Mouse (Mus musculus): ENCODE results near the gene Tmem216. TPM values are rescaled to one million over a fixed set of nuclear protein-coding genes. Genes with fewer than 3 reads are reported as not detected.

The Tmem216 gene
- 3.2 and 3.7 TPM in 2 replicates for polyA plus RNA-seq (2012; rRNA removed)

DNA sequence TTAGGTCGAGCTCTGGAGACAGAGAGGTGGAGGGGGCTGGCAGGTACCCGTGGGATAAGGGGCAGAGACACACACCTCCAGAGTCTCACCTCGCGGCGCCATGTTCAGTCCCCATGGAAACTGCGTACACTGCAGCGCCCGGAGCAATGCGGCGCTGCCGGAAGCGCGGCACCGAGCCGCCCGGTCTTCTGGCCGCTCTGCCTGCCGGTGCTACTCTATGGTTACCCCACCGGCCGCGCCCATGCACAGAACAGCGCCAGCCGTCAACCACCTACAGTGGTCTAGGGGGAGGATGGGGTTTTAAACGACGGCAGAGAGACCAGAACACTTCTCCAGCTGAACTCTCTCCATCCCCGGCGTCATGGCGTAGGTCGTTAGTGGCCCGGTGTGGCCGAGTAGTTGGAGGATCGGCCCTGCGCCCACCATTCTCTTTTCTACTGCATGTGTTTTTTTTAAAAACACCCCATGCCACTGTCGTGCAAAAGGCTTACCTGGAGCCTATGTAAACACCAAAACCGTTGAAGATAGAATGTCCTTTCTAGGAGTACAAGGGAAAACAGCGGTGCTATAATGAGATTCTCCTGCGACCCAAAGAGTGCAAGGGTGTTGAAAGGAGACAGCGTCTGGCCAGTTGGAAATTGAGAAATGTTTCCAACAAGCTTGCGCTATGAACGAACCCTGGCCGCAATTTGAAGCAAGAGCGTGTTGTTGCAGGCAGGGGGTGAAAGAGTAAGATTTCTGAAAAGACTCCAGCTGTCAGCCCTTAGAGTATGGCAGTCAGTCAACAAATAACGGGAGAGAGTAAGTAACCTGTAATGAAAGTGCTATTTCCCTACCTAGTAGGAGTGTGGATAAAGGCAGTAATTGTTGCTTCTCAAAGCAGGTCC lies at the start of gene Tmem216:
Gene Tmem216 (minus strand): TSS at position 615 of the 887 bp plus-strand sequence.
- under 1% methylated on average over 43 of the region's 43 CpGs for WGBS
- peaks cover 6% of the 10 kb centered on the region; the same call in 1 of the 2 replicates for H3K4me1 ChIP-seq (ENCODE audit: control insufficient read depth, insufficient read depth, insufficient read length, low read length)
- peak within 1 kb of the TSS; percentile 79 for H3K4me3 ChIP-seq (ENCODE audit: low read depth, low read length)
- TF ChIP-seq POLR2A (IDR thresholded peaks at IDR 0.05; ENCODE audit: low read depth, low read length), result no peak
- TF ChIP-seq CTCF (IDR thresholded peaks at IDR 0.05; ENCODE audit: extremely low read depth, insufficient read length, insufficient replicate concordance, low read depth, low read length), result no peak
- peaks cover 6% of the 10 kb centered on the region for H3K36me3 ChIP-seq (ENCODE audit: control insufficient read depth, insufficient read depth, low read length)
- no peak within 1 kb of the TSS for H3K27ac ChIP-seq (ENCODE audit: insufficient read depth, low read depth, low read length)
- no peaks in the 10 kb centered on the region for H3K27me3 ChIP-seq (ENCODE audit: control insufficient read depth, insufficient read depth, low read length)

DNA sequence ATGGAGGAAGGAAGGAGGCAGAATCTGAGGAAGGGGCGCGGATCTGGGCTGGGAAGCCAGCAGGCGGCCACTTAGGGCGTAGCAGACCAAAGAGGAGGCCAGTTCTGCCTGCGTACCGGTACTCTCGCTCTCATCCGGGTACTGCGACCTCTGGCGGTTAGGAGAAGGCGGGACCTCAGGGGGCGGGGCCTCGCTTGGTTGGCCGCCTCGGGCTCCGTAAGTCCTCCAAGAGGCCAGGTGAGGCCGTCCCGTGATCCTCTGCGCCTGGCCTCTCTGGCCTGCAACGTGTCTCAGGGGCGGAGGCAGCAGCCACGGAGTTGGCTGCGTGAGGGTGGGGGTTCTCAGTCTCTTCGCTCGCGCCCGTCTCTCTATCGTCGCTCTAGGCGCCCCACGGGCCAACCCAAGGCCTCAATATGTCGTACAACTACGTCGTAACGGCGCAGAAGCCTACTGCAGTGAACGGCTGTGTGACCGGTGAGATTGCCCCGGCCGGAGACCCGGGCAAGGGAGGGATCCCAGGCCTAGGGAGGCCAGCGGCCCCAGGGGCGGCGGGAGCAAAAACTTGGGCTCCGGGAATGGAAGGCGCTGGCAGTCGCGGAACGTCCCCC lies 49.4 kb upstream of the Tmem216 start, which contains the start of the genes Ddb1 and Tkfc:
Gene Ddb1 (plus strand): TSS at position 35 of the 608 bp plus-strand sequence.
Gene Tkfc (minus strand): TSS at position 362 of the 608 bp plus-strand sequence.
- under 1% methylated on average over 49 of the region's 49 CpGs for WGBS
- Histone ChIP-seq H3K27me3 (ENCODE audit: control insufficient read depth, insufficient read depth, low read length) (no peaks in the 10 kb centered on the region), H3K27ac (ENCODE audit: insufficient read depth, low read depth, low read length) (peak within 1 kb of the TSS; percentile 98), H3K4me1 (ENCODE audit: control insufficient read depth, insufficient read depth, insufficient read length, low read length) (peaks cover 10% of the 10 kb centered on the region), H3K4me3 (ENCODE audit: low read depth, low read length) (peak within 1 kb of the TSS; percentile 90), H3K36me3 (ENCODE audit: control insufficient read depth, insufficient read depth, low read length) (peaks cover 33% of the 10 kb centered on the region)
- TF ChIP-seq CTCF (IDR thresholded peaks at IDR 0.05; ENCODE audit: extremely low read depth, insufficient read length, insufficient replicate concordance, low read depth, low read length) (peak; percentile 52; the same call in 1 of the 2 replicates), POLR2A (IDR thresholded peaks at IDR 0.05; ENCODE audit: low read depth, low read length) (peak; percentile 97)

DNA sequence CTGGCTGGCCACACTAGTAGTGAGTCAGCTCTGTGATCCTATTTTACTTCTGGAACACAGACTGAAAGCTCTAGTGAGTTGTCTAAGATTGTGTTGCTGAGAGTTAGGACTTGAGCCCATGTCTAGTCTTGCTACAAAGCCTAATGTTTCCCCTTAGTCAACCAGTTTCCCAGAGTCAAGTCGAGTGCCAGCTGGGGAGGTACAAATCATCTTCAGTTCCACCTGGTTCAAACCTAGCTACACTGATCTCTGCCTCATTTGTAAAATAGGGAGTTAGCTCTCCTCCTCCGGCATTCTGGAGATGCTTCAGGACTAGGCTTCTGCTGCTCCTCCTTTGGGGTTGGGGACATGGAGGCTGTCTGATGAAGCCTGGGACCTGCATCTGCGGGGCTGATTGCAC lies 48.5 kb upstream of the Tmem216 start:
- Histone ChIP-seq H3K36me3 (ENCODE audit: control insufficient read depth, insufficient read depth, low read length) (peaks cover 35% of the 10 kb centered on the region), H3K4me1 (ENCODE audit: control insufficient read depth, insufficient read depth, insufficient read length, low read length) (peaks cover 10% of the 10 kb centered on the region), H3K4me3 (ENCODE audit: low read depth, low read length) (peak overlapping the region; percentile 90), H3K27me3 (ENCODE audit: control insufficient read depth, insufficient read depth, low read length) (no peaks in the 10 kb centered on the region), H3K27ac (ENCODE audit: insufficient read depth, low read depth, low read length) (peak overlapping the region; percentile 98)
- WGBS, result 15% methylated on average over 3 of the region's 3 CpGs
- TF ChIP-seq CTCF (IDR thresholded peaks at IDR 0.05; ENCODE audit: extremely low read depth, insufficient read length, insufficient replicate concordance, low read depth, low read length), result no peak
- no peak for TF ChIP-seq POLR2A (IDR thresholded peaks at IDR 0.05; ENCODE audit: low read depth, low read length)

DNA sequence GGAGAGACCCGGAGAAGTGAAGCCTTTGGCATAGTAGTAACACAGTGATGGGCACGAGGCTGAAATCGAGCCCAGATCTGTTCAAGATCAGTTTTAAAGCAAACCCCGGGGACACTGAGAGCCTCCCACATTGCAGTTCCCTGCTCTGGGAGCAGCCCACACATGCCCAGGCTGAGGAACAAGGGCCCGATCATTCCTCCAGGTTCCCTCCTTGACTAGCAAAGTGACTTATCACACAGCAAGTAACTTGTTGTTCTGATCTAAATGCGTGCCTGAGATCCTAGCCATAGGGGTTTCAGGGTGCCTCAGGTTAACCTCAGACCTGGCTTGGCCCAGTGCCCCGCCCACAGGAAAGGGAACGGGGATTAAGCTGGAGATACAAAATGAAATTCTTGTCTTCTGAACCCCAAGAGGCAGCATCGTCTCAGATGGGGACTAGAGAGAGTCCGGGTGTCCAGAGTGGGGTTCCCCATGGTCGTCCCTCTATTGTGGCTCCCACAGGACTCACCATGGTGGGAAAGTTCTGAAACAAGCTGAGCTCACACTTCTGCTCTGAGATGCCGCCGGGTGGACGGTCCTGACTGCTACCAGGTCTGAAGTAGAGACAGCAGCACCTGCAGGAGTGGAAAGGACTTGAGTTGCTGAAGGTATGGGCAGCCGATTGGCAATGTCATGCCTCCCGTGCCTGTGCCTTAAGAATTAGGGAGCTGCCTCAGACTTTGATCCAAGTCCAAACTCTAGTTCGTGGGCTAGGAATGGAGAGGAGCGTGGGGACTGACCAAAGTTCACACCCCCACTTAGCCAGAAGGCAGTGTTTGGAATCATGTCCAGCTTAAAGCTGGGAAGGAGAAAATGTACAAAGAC lies 47.9 kb upstream of the Tmem216 start:
- H3K27ac ChIP-seq (ENCODE audit: insufficient read depth, low read depth, low read length), result peak overlapping the region; percentile 98

DNA sequence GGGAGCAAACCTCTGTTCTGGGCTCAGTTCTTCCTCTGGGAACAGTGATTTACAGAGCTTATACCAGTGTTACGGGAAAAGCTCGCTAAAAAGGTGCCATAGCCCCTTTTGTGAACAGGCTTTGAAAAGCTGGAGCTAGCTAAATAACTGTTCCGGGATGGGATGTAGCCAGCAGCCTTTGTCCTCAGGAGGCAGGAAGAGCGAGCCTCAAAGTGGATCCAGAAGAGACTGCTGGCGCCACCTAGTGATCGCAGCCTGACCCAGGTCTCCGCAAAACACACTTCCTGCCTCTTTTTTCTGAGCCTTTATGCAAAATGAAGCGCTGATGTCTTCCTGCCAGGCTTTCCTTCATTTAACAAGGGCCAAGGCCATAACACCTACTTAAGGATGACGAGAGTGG lies 46.7 kb upstream of the Tmem216 start:
- no peaks in the 10 kb centered on the region for H3K27me3 ChIP-seq (ENCODE audit: control insufficient read depth, insufficient read depth, low read length)
- peaks cover 10% of the 10 kb centered on the region for H3K4me1 ChIP-seq (ENCODE audit: control insufficient read depth, insufficient read depth, insufficient read length, low read length)
- H3K36me3 ChIP-seq (ENCODE audit: control insufficient read depth, insufficient read depth, low read length), result peaks cover 35% of the 10 kb centered on the region
- peak overlapping the region; percentile 64 for H3K4me3 ChIP-seq (ENCODE audit: low read depth, low read length)
- TF ChIP-seq POLR2A (IDR thresholded peaks at IDR 0.05; ENCODE audit: low read depth, low read length) (peak; percentile 29; the same call in 1 of the 2 replicates), CTCF (IDR thresholded peaks at IDR 0.05; ENCODE audit: extremely low read depth, insufficient read length, insufficient replicate concordance, low read depth, low read length) (peak; percentile 91)
- 2% methylated on average over 9 of the region's 9 CpGs for WGBS
- H3K27ac ChIP-seq (ENCODE audit: insufficient read depth, low read depth, low read length), result peak overlapping the region; percentile 98

More for the DNA sequence above, 47.9 kb upstream of the Tmem216 start:
- peak overlapping the region; percentile 82 for H3K4me3 ChIP-seq (ENCODE audit: low read depth, low read length)
- WGBS, result 35% methylated on average over 18 of the region's 18 CpGs
- peaks cover 37% of the 10 kb centered on the region for H3K36me3 ChIP-seq (ENCODE audit: control insufficient read depth, insufficient read depth, low read length)
- no peaks in the 10 kb centered on the region for H3K27me3 ChIP-seq (ENCODE audit: control insufficient read depth, insufficient read depth, low read length)
- TF ChIP-seq CTCF (IDR thresholded peaks at IDR 0.05; ENCODE audit: extremely low read depth, insufficient read length, insufficient replicate concordance, low read depth, low read length), result no peak
- TF ChIP-seq POLR2A (IDR thresholded peaks at IDR 0.05; ENCODE audit: low read depth, low read length), result peak; percentile 83
- H3K4me1 ChIP-seq (ENCODE audit: control insufficient read depth, insufficient read depth, insufficient read length, low read length), result peaks cover 10% of the 10 kb centered on the region

DNA sequence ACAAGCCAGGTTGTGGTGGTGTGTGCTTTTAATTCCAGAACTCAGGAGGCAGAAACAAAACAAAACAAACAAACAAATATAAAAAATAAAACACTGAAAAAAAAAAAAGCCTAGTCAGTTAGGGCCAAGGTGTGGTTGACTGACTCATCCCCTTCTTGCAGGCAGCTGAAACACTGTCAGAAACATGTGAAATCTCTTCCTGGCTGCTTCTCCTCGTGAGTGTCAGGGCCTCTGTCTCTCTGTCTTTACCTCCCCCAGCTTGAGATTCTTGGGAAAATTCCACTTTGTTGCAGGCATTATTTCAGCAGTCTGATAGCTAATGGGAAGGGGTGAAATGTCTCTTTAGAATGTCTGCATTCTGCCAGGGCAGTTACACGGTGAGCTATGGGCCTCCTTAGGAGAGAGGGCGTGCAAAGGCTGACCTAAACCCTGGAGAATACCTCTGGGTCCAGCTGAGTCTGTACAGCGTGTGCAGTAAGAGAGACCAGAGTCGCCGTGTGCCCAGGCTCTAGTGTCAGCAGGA lies 46.3 kb upstream of the Tmem216 start:
- WGBS, result 5% methylated on average over 6 of the region's 6 CpGs
- no peak for TF ChIP-seq CTCF (IDR thresholded peaks at IDR 0.05; ENCODE audit: extremely low read depth, insufficient read length, insufficient replicate concordance, low read depth, low read length)
- no peak for TF ChIP-seq POLR2A (IDR thresholded peaks at IDR 0.05; ENCODE audit: low read depth, low read length)
- H3K36me3 ChIP-seq (ENCODE audit: control insufficient read depth, insufficient read depth, low read length), result peaks cover 36% of the 10 kb centered on the region
- peak overlapping the region; percentile 64 for H3K4me3 ChIP-seq (ENCODE audit: low read depth, low read length)
- no peaks in the 10 kb centered on the region for H3K27me3 ChIP-seq (ENCODE audit: control insufficient read depth, insufficient read depth, low read length)
- peaks cover 10% of the 10 kb centered on the region for H3K4me1 ChIP-seq (ENCODE audit: control insufficient read depth, insufficient read depth, insufficient read length, low read length)
- H3K27ac ChIP-seq (ENCODE audit: insufficient read depth, low read depth, low read length), result peak overlapping the region; percentile 74
